Mouse (Mus musculus) cerebellum, postnatal 36 days (tissue): Measurements from ENCODE around the gene Rnase10.
"Not testable (repeated sequence)": the region's sequence is repeated elsewhere in the genome, so short reads cannot be mapped to it uniquely, and the experiment has no call there.

Source experiments
- DNase-seq, 2 experiments: peaks; one replicate each; pipeline ENCODE4 v3.0.0; 2021 to 2022; ENCODE audit warnings: mixed read lengths in 2 of 2

The Rnase10 gene

GRCm38 (mm10) chr14:51014724-51015123 is 7.2 kb downstream of the Rnase10 start:
- not testable (repeated sequence) for DNase-seq

GRCm38 (mm10) chr14:51015780-51016179 is 8.2 kb downstream of the Rnase10 start:
- DNase-seq = no peak

- no peak for DNase-seq
These were observed 9.7 kb downstream of the Rnase10 start for GRCm38 (mm10) chr14:51017256-51017655.

GRCm38 (mm10) chr14:51023457-51023856 is 15.9 kb downstream of the Rnase10 start:
- no peak for DNase-seq

- no peak for DNase-seq
These were observed 17.3 kb downstream of the Rnase10 start for GRCm38 (mm10) chr14:51024820-51025219.

GRCm38 (mm10) chr14:51026391-51027133 is 19.0 kb downstream of the Rnase10 start:
- DNase-seq = peak; percentile 62 to 79

- DNase-seq = no peak
These were observed 20.0 kb downstream of the Rnase10 start for GRCm38 (mm10) chr14:51027387-51028155.

GRCm38 (mm10) chr14:51035206-51035605 is 27.7 kb downstream of the Rnase10 start:
- DNase-seq = no peak

- DNase-seq = no peak
These were observed 28.7 kb downstream of the Rnase10 start for GRCm38 (mm10) chr14:51036214-51036613.

- no peak for DNase-seq
These were observed 34.2 kb downstream of the Rnase10 start, which contains the start of gene Rnase9 for GRCm38 (mm10) chr14:51041769-51042168. Gene Rnase9 (minus strand): TSS chr14:51041869.

- DNase-seq = no peak
These were observed 40.3 kb downstream of the Rnase10 start for GRCm38 (mm10) chr14:51047846-51048245.

GRCm38 (mm10) chr14:51050063-51050462 is 42.5 kb downstream of the Rnase10 start, which contains the start of gene Rnase11:
Gene Rnase11 (minus strand): TSS chr14:51050163.
- no peak for DNase-seq

GRCm38 (mm10) chr14:51051941-51052340 is 44.4 kb downstream of the Rnase10 start:
- no peak for DNase-seq

GRCm38 (mm10) chr14:51053176-51053575 is 45.6 kb downstream of the Rnase10 start:
- no peak for DNase-seq

GRCm38 (mm10) chr14:51054243-51055237 is 47.0 kb downstream of the Rnase10 start:
- DNase-seq = no peak

- no peak for DNase-seq
These were observed 49.9 kb downstream of the Rnase10 start, which contains the start of gene Rnase12 for GRCm38 (mm10) chr14:51057401-51057831. Gene Rnase12 (minus strand): TSS chr14:51057661.
